Mouse (Mus musculus): ENCODE results near the gene Wdfy3.

GRCm38 (mm10) chr5:101784328-101784727, 285.4 kb downstream of the Wdfy3 start:
- TF ChIP-seq CTCF (IDR thresholded peaks at IDR 0.05; ENCODE audit: low read depth) (no peak), EP300 (IDR thresholded peaks at IDR 0.05; ENCODE audit: low read depth) (no peak)
